Mouse (Mus musculus): ENCODE measurements around the gene Gm49387.

The Gm49387 gene

GRCm38 (mm10) chr14:31531506-31532148 lies 109.1 kb downstream of the Gm49387 start:
- no peak for DNase-seq (ENCODE audit: low spot score in 2 of 2)

GRCm38 (mm10) chr14:31530847-31531246 lies 109.8 kb downstream of the Gm49387 start:
- DNase-seq (ENCODE audit: low spot score in 2 of 2) = no peak

- DNase-seq (ENCODE audit: low spot score in 2 of 2) = no peak
Observed at GRCm38 (mm10) chr14:31525040-31525810, 115.5 kb downstream of the Gm49387 start.

DNA sequence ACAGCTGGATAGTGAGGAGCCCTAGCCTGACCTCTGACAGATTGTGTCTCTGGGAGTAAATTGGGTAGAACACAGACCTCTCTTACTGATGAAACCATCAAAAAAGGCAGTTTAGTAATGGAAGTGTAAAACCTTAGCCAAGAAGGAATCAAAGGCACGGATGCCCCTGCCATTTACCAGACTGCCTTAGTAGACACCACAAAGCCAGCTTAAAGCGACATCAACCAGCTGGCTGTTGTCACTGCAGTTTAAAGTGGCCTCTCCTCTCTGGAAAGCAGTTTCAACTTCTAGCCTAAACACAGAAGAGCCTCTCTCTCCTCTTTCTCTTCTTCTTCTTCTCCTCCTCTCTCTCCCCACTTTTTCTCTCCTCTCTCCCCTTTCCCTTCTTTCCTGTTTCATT lies 119.4 kb downstream of the Gm49387 start:
- no peak for DNase-seq (ENCODE audit: low spot score in 2 of 2)

- no peak for DNase-seq (ENCODE audit: low spot score in 2 of 2)
Observed at GRCm38 (mm10) chr14:31519165-31519564, 121.5 kb downstream of the Gm49387 start.

GRCm38 (mm10) chr14:31515895-31516294 lies 124.8 kb downstream of the Gm49387 start:
- DNase-seq (ENCODE audit: low spot score in 2 of 2) = no peak

DNA sequence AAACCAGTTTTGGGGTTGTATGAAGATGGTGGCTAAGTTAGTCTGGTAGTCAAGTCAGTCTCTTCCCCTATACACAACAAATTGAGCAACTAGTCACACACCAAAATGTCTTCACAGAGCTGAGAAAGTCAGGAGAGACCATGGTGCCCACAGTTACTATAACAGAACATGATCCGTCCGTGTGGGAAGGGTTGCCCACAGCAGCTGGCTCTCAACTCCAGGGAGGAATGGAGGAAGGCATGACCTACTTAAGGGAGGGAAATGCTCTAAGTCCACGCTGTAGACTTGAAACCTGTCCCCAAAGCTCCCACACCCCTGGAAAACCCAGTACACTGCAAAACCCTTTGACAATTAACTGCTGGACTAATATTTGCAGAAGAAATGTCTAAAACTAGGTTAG lies 130.4 kb downstream of the Gm49387 start:
- no peak for DNase-seq (ENCODE audit: low spot score in 2 of 2)

GRCm38 (mm10) chr14:31509911-31510310 lies 130.8 kb downstream of the Gm49387 start:
- DNase-seq (ENCODE audit: low spot score in 2 of 2) = no peak

- no peak for DNase-seq (ENCODE audit: low spot score in 2 of 2)
Observed at GRCm38 (mm10) chr14:31506456-31506855, 134.2 kb downstream of the Gm49387 start.

DNA sequence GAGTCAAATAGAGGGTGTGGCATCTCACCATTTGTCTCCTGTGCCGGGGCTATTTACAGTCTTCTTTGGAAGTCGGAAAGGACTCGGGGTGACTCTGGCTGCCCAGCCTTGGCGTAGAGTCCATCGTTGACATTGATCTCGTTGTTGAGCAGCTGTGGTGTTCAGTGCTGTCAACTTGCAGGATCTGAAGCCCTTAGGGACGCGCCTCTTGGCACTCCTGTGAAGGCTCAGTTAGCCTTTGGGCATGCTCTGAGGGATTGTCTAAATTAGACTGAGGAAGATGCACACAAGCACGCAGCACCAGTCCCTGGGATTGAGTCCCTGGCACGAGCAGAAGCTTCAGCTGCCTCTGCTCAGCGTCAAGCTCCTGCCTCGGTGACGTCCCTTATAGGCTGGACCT lies 137.3 kb downstream of the Gm49387 start:
- no peak for DNase-seq (ENCODE audit: low spot score in 2 of 2)

Data from urinary bladder, postnatal 4 days (tissue).